Mouse (Mus musculus) layer of hippocampus, adult 2 months (tissue): ENCODE data around the gene Apopt1. TPM values are rescaled to one million over a fixed set of nuclear protein-coding genes. Genes with fewer than 3 reads are reported as not detected.
"Not testable (repeated sequence)": the region's sequence is repeated elsewhere in the genome, so short reads cannot be mapped to it uniquely, and the experiment has no call there.

Experiments used
- DNase-seq, 2 experiments: peaks; one replicate each; pipeline ENCODE4 v3.0.0; 2022; ENCODE audit warnings: low spot score in 2 of 2
- H3K27ac ChIP-seq: fragments of 200-600 bp; 2 replicates; pipeline ENCODE4 v1.8.1; 2022
- H3K4me3 ChIP-seq: fragments of 200-600 bp; 2 replicates; pipeline ENCODE4 v1.8.1; 2022; ENCODE audit warnings: mild to moderate bottlenecking
- CTCF ChIP-seq: fragments of 200-600 bp; conservative IDR thresholded peaks from 2 replicates; pipeline ENCODE4 v1.8.1; 2022; ENCODE audit warnings: antibody characterized with exemption, mild to moderate bottlenecking, moderate library complexity
- total RNA-seq, 2 experiments: library from RNA; stranded (reverse); gene quantifications; 2 replicates each; pipeline ENCODE4 v1.2.3; 2021

The Apopt1 gene
- total RNA-seq, 2 experiments from 2014 or later = 35.7 to 36.8 TPM

GRCm38 (mm10) chr12:111699542-111699941 is 13.5 kb upstream of the Apopt1 start:
- DNase-seq = no peak

GRCm38 (mm10) chr12:111700920-111701458 is 12.1 kb upstream of the Apopt1 start:
- no peak overlapping the region for H3K4me3 ChIP-seq
- H3K27ac ChIP-seq = no peak overlapping the region
- no peak for TF ChIP-seq CTCF
- DNase-seq = no peak

More at GRCm38 (mm10) chr12:111699542-111699941, 13.5 kb upstream of the Apopt1 start:
- no peak for TF ChIP-seq CTCF
- Histone ChIP-seq H3K27ac (no peak overlapping the region), H3K4me3 (no peak overlapping the region)

- DNase-seq = no peak
- H3K27ac ChIP-seq = no peak overlapping the region
- H3K4me3 ChIP-seq = no peak overlapping the region
- no peak for TF ChIP-seq CTCF
Observed at GRCm38 (mm10) chr12:111703301-111703700, 9.8 kb upstream of the Apopt1 start.

- Histone ChIP-seq H3K4me3 (no peak overlapping the region), H3K27ac (peak overlapping the region; percentile 76)
- no peak for TF ChIP-seq CTCF
- no peak for DNase-seq
Observed at GRCm38 (mm10) chr12:111704609-111705008, 8.5 kb upstream of the Apopt1 start.

GRCm38 (mm10) chr12:111705186-111705973 is 7.7 kb upstream of the Apopt1 start:
- no peak for TF ChIP-seq CTCF
- H3K4me3 ChIP-seq = no peak overlapping the region
- DNase-seq = no peak
- peak overlapping the region; percentile 76 for H3K27ac ChIP-seq

- H3K27ac ChIP-seq = peak overlapping the region; percentile 3; the same call in 1 of the 2 replicates
- TF ChIP-seq CTCF = peak; percentile 35; the same call in 1 of the 2 replicates
- no peak for DNase-seq
- no peak overlapping the region for H3K4me3 ChIP-seq
Observed at GRCm38 (mm10) chr12:111708181-111708580, 4.9 kb upstream of the Apopt1 start.

GRCm38 (mm10) chr12:111710091-111710490 is 3.0 kb upstream of the Apopt1 start:
- no peak overlapping the region for H3K4me3 ChIP-seq
- no peak for TF ChIP-seq CTCF
- DNase-seq = no peak

GRCm38 (mm10) chr12:111712476-111712875 is 585 bp upstream of the Apopt1 start:
- Histone ChIP-seq H3K4me3 (peak overlapping the region; percentile 89), H3K27ac (peak overlapping the region; percentile 94)
- TF ChIP-seq CTCF = no peak
- DNase-seq = no peak

More at GRCm38 (mm10) chr12:111710091-111710490, 3.0 kb upstream of the Apopt1 start:
- H3K27ac ChIP-seq = no peak overlapping the region; the same call in 1 of the 2 replicates

GRCm38 (mm10) chr12:111713880-111714279 is 819 bp downstream of the Apopt1 start:
- not testable (repeated sequence) for H3K27ac ChIP-seq, DNase-seq
- H3K4me3 ChIP-seq = peak overlapping the region; percentile 89

GRCm38 (mm10) chr12:111716505-111716904 is 3.4 kb downstream of the Apopt1 start:
- TF ChIP-seq CTCF = no peak
- no peak for DNase-seq
- Histone ChIP-seq H3K4me3 (no peak overlapping the region), H3K27ac (no peak overlapping the region)

GRCm38 (mm10) chr12:111718656-111719055 is 5.6 kb downstream of the Apopt1 start:
- DNase-seq = no peak
- Histone ChIP-seq H3K4me3 (peak overlapping the region; percentile 17; the same call in 1 of the 2 replicates), H3K27ac (peak overlapping the region; percentile 73)
- no peak for TF ChIP-seq CTCF

GRCm38 (mm10) chr12:111720222-111720621 is 7.2 kb downstream of the Apopt1 start:
- no peak overlapping the region for H3K4me3 ChIP-seq

GRCm38 (mm10) chr12:111722654-111723053 is 9.6 kb downstream of the Apopt1 start:
- DNase-seq = peak in 1 of 2 experiments; percentile 63
- Histone ChIP-seq H3K27ac (no peak overlapping the region), H3K4me3 (no peak overlapping the region)
- peak; percentile 83 for TF ChIP-seq CTCF

More at GRCm38 (mm10) chr12:111720222-111720621, 7.2 kb downstream of the Apopt1 start:
- no peak for TF ChIP-seq CTCF
- no peak for DNase-seq
- H3K27ac ChIP-seq = no peak overlapping the region
